In the genomic region with DNA sequence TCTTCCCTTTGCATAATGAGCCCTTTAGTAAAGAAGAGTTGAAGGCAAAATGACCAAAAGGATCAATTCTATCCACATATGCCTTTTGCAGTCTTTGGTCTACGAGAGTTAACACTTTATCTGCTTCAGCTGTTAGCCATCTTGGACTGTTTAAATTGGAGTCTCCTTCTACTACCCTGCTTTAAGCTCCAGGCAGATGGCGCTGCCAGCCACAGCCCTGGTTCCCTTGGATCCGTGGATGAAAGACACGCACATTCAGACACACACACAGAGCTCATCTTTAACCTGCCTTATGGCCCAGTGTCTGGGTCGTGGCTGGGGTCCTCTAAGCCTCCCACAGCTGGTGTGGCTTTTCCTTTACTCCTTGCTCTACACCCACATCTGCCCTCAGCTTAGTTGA, we compare ENCODE assay signal across 10 mouse cellular contexts. TPM values are rescaled to one million over a fixed set of nuclear protein-coding genes. Genes with fewer than 3 reads are reported as not detected.
DNase-seq lines count a peak whose midpoint lies in the region; ATAC-seq and TF ChIP-seq lines count a peak whose summit lies in the region.
"Had no signal": no experiment of that assay in that cellular context is flagged by ENCODE, and none has a peak within 500 bp of the region (broad histone marks: within the 10 kb centered on the region; RNA-seq: fewer than 3 reads in every experiment).

No protein-coding gene starts in this region.

- peak; percentile 11 for TF ChIP-seq CTCF in C2C12 (IDR thresholded peaks at IDR 0.05; ENCODE audit: control insufficient read depth, insufficient read depth, insufficient read length)
- peak; percentile 26; the same call in 1 of the 2 replicates for TF ChIP-seq CTCF in embryonic fibroblast, embryonic 13.5 days (IDR thresholded peaks at IDR 0.05; ENCODE audit: borderline replicate concordance, insufficient read depth, low read length)

- no peak for TF ChIP-seq POLR2A in limb, embryonic 14.5 days (IDR thresholded peaks at IDR 0.05; ENCODE audit: borderline replicate concordance, extremely low read depth, insufficient read depth, insufficient read length)
- no peak for TF ChIP-seq POLR2A in embryonic fibroblast, embryonic 13.5 days (IDR thresholded peaks at IDR 0.05; ENCODE audit: low read depth, low read length)

- WGBS in forebrain, embryonic 14.5 days, result 22% methylated on average over 5 of the region's 5 CpGs
- WGBS in forebrain, embryonic 12.5 days, result 27% methylated on average over 5 of the region's 5 CpGs
- WGBS in limb, embryonic 14.5 days, result 11% methylated on average over 5 of the region's 5 CpGs
- 28% methylated on average over 5 of the region's 5 CpGs for WGBS in limb, embryonic 10.5 days

- H3K9ac ChIP-seq in forebrain, embryonic 14.5 days (ENCODE audit: low read length), result no peak overlapping the region
- H3K9ac ChIP-seq in forebrain, embryonic 12.5 days, result no peak overlapping the region
- H3K9ac ChIP-seq in limb, embryonic 14.5 days (ENCODE audit: low read depth, low read length, severe bottlenecking), result no peak overlapping the region

- H3K4me1 ChIP-seq in forebrain, embryonic 14.5 days (ENCODE audit: control insufficient read depth, insufficient read depth, low read length), result no peaks in the 10 kb centered on the region
- H3K4me1 ChIP-seq in forebrain, embryonic 12.5 days, result no peaks in the 10 kb centered on the region
- no peaks in the 10 kb centered on the region for H3K4me1 ChIP-seq in limb, embryonic 14.5 days (ENCODE audit: control insufficient read depth, insufficient read depth, low read length)
- no peaks in the 10 kb centered on the region for H3K4me1 ChIP-seq in limb, embryonic 10.5 days
- no peaks in the 10 kb centered on the region for H3K4me1 ChIP-seq in embryonic fibroblast, embryonic 13.5 days (ENCODE audit: control insufficient read depth, insufficient read depth, low read length)

- H3ac ChIP-seq in C2C12 (ENCODE audit: control insufficient read depth, insufficient read length, low read depth), result no peak overlapping the region

- H3K79me3 ChIP-seq in C2C12 (ENCODE audit: low read depth), result no peaks in the 10 kb centered on the region

- H3K36me3 ChIP-seq in forebrain, embryonic 14.5 days (ENCODE audit: control insufficient read depth, insufficient read depth, low read length), result peaks cover 25% of the 10 kb centered on the region
- H3K36me3 ChIP-seq in forebrain, embryonic 12.5 days (replicated peaks), result peaks cover 31% of the 10 kb centered on the region
- H3K36me3 ChIP-seq in limb, embryonic 14.5 days (ENCODE audit: control insufficient read depth, insufficient read depth, low read length), result peaks cover 30% of the 10 kb centered on the region
- peaks cover 36% of the 10 kb centered on the region for H3K36me3 ChIP-seq in limb, embryonic 10.5 days
- H3K36me3 ChIP-seq in C2C12 (ENCODE audit: control insufficient read depth, insufficient read depth), result no peaks in the 10 kb centered on the region

- H3K27me3 ChIP-seq in forebrain, embryonic 14.5 days (replicated peaks; ENCODE audit: control insufficient read depth, insufficient read depth, low read length), result no peaks in the 10 kb centered on the region
- no peaks in the 10 kb centered on the region for H3K27me3 ChIP-seq in forebrain, embryonic 12.5 days
- H3K27me3 ChIP-seq in limb, embryonic 14.5 days (ENCODE audit: control insufficient read depth, insufficient read depth, low read length), result no peaks in the 10 kb centered on the region
- H3K27me3 ChIP-seq in limb, embryonic 10.5 days (ENCODE audit: low read depth, poor library complexity, severe bottlenecking), result no peaks in the 10 kb centered on the region
- no peaks in the 10 kb centered on the region for H3K27me3 ChIP-seq in C2C12 (ENCODE audit: control insufficient read depth, insufficient read depth, insufficient read length)

- no peaks in the 10 kb centered on the region for H3K9me3 ChIP-seq in forebrain, embryonic 14.5 days (replicated peaks; ENCODE audit: control insufficient read depth, low read length)
- H3K9me3 ChIP-seq in forebrain, embryonic 12.5 days, result no peaks in the 10 kb centered on the region
- no peaks in the 10 kb centered on the region for H3K9me3 ChIP-seq in limb, embryonic 14.5 days (ENCODE audit: control insufficient read depth, low read length)
- H3K9me3 ChIP-seq in limb, embryonic 10.5 days (replicated peaks), result no peaks in the 10 kb centered on the region

- H3K4me2 ChIP-seq in forebrain, embryonic 14.5 days (ENCODE audit: low read length), result no peak overlapping the region
- no peak overlapping the region for H3K4me2 ChIP-seq in forebrain, embryonic 12.5 days
- no peak overlapping the region for H3K4me2 ChIP-seq in limb, embryonic 14.5 days (replicated peaks; ENCODE audit: low read depth, low read length, severe bottlenecking)
- H3K4me2 ChIP-seq: heart, embryonic 11.5 days had no signal

- DNase-seq in forebrain, embryonic 14.5 days (ENCODE audit: low spot score), result peak; percentile 39
- peak; percentile 28 for DNase-seq in limb, embryonic 14.5 days (ENCODE audit: low spot score)
- DNase-seq in limb, embryonic 10.5 days (ENCODE audit: low spot score), result no peak
- DNase-seq in testis, postnatal 10 days (ENCODE audit: low spot score), result no peak
- DNase-seq: cerebellum, postnatal 25 days had no signal

- no peak overlapping the region for H3K27ac ChIP-seq in forebrain, embryonic 14.5 days (ENCODE audit: low read depth, low read length)
- no peak overlapping the region for H3K27ac ChIP-seq in forebrain, embryonic 12.5 days
- H3K27ac ChIP-seq in limb, embryonic 14.5 days (replicated peaks; ENCODE audit: low read depth, low read length), result no peak overlapping the region
- no peak overlapping the region for H3K27ac ChIP-seq in limb, embryonic 10.5 days
- H3K27ac ChIP-seq in embryonic fibroblast, embryonic 13.5 days (ENCODE audit: insufficient read depth, low read length), result no peak overlapping the region

- no peak overlapping the region for H3K4me3 ChIP-seq in forebrain, embryonic 14.5 days (ENCODE audit: low read depth, low read length)
- no peak overlapping the region for H3K4me3 ChIP-seq in forebrain, embryonic 12.5 days (replicated peaks)
- H3K4me3 ChIP-seq in limb, embryonic 14.5 days (replicated peaks; ENCODE audit: low read length), result no peak overlapping the region
- no peak overlapping the region for H3K4me3 ChIP-seq in limb, embryonic 10.5 days
- H3K4me3 ChIP-seq in C2C12 (ENCODE audit: insufficient read depth, poor library complexity, severe bottlenecking), result no peak overlapping the region
- H3K4me3 ChIP-seq in embryonic fibroblast, embryonic 13.5 days (ENCODE audit: insufficient read depth, low read length), result no peak overlapping the region

- ATAC-seq in forebrain, embryonic 14.5 days, result no peak
- ATAC-seq in forebrain, embryonic 12.5 days (ENCODE audit: low FRiP score), result no peak
- ATAC-seq in limb, embryonic 14.5 days (ENCODE audit: low FRiP score, low read depth), result no peak
- ATAC-seq in CD4-positive, CD25-positive, alpha-beta regulatory T cell, adult 4 months, result no peak

- no peaks in the 10 kb centered on the region for H3K79me2 ChIP-seq in C2C12 (ENCODE audit: control insufficient read depth, insufficient read depth)

TF ChIP-seq in C2C12, 6 proteins besides CTCF, POLR2A, EP300 and RAD21:
- TF ChIP-seq MYOG (IDR thresholded peaks at IDR 0.05; ENCODE audit: control insufficient read depth, extremely low read depth, insufficient read length), result no peak
- TF ChIP-seq MAX (IDR thresholded peaks at IDR 0.05), result no peak
- TF ChIP-seq MYOD1 (IDR thresholded peaks at IDR 0.05; ENCODE audit: control insufficient read depth, insufficient read length, low read depth), result no peak
- no peak for TF ChIP-seq USF1 (IDR thresholded peaks at IDR 0.05; ENCODE audit: low read depth)
- TF ChIP-seq CEBPB (IDR thresholded peaks at IDR 0.05; ENCODE audit: low read depth), result no peak
- TF ChIP-seq FOSL1 (IDR thresholded peaks at IDR 0.05; ENCODE audit: insufficient read depth, low read length, poor library complexity, severe bottlenecking), result no peak
TF ChIP-seq in C2C12: peak in this region for 0.

RNA-seq across cellular contexts. Expression of gene Zfp213, which starts 7.0 kb away (rescaled TPM):
- 17.6 and 20.9 TPM in 2 replicates for polyA plus RNA-seq in forebrain, embryonic 14.5 days (2014; fragmentation: Nextera tagmentation; extraction: Ambion mirVana)
- 22.7 and 23.7 TPM in 2 replicates for polyA plus RNA-seq in forebrain, embryonic 12.5 days (2016; fragmentation: Nextera tagmentation; extraction: Ambion mirVana)
- 16.3 and 21.1 TPM in 2 replicates for polyA plus RNA-seq in limb, embryonic 14.5 days (2012; rRNA removed)
- polyA plus RNA-seq in limb, embryonic 14.5 days (2014; fragmentation: Nextera tagmentation; extraction: Ambion mirVana), result 17.4 and 18.1 TPM in 2 replicates
- polyA plus RNA-seq in limb, embryonic 10.5 days (2016; fragmentation: Nextera tagmentation; extraction: Ambion mirVana), result 31.3 and 31.9 TPM in 2 replicates
- 13.0 TPM for polyA plus RNA-seq in C2C12 (2012; fragmentation: generic; extraction: Trizol)
- 6.5 TPM in 2 replicates for polyA plus RNA-seq in embryonic fibroblast, embryonic 13.5 days (2011; ENCODE audit: insufficient read length, low read depth, missing spikeins)
- 1 to 10 TPM; 3.4 to 4.3 TPM for polyA plus RNA-seq in CD4-positive, CD25-positive, alpha-beta regulatory T cell, adult 4 months (2017; shearing (Covaris generic))

RNA-seq across cellular contexts. Expression of gene Zfp13, which starts 28.2 kb away (rescaled TPM):
- 24.1 and 26.0 TPM in 2 replicates for polyA plus RNA-seq in forebrain, embryonic 14.5 days (2014; fragmentation: Nextera tagmentation; extraction: Ambion mirVana)
- 22.1 and 22.6 TPM in 2 replicates for polyA plus RNA-seq in forebrain, embryonic 12.5 days (2016; fragmentation: Nextera tagmentation; extraction: Ambion mirVana)
- 27.6 and 33.8 TPM in 2 replicates for polyA plus RNA-seq in limb, embryonic 14.5 days (2012; rRNA removed)
- polyA plus RNA-seq in limb, embryonic 14.5 days (2014; fragmentation: Nextera tagmentation; extraction: Ambion mirVana), result 16.2 and 16.3 TPM in 2 replicates
- 22.0 and 25.4 TPM in 2 replicates for polyA plus RNA-seq in limb, embryonic 10.5 days (2016; fragmentation: Nextera tagmentation; extraction: Ambion mirVana)
- polyA plus RNA-seq in C2C12 (2012; fragmentation: generic; extraction: Trizol), result 5.2 TPM
- polyA plus RNA-seq in embryonic fibroblast, embryonic 13.5 days (2011; ENCODE audit: insufficient read length, low read depth, missing spikeins), result 5.3 and 8.1 TPM in 2 replicates
- under 1 TPM in 1 of 2 experiments, not detected in 1; 0.38 TPM for polyA plus RNA-seq in CD4-positive, CD25-positive, alpha-beta regulatory T cell, adult 4 months (2017; shearing (Covaris generic))

RNA-seq across cellular contexts. Expression of gene Zscan10, which starts 29.6 kb away (rescaled TPM):
- polyA plus RNA-seq in forebrain, embryonic 14.5 days (2014; fragmentation: Nextera tagmentation; extraction: Ambion mirVana), result not detected in 2 replicates
- polyA plus RNA-seq in forebrain, embryonic 12.5 days (2016; fragmentation: Nextera tagmentation; extraction: Ambion mirVana), result 0.17 TPM in 1 of 2 replicates, not detected in the other
- polyA plus RNA-seq in limb, embryonic 14.5 days (2012; rRNA removed), result 0.63 and 1.00 TPM in 2 replicates
- polyA plus RNA-seq in limb, embryonic 14.5 days (2014; fragmentation: Nextera tagmentation; extraction: Ambion mirVana), result 0.33 TPM in 1 of 2 replicates, not detected in the other
- polyA plus RNA-seq in limb, embryonic 10.5 days (2016; fragmentation: Nextera tagmentation; extraction: Ambion mirVana), result 0.35 and 0.38 TPM in 2 replicates
- 0.09 TPM for polyA plus RNA-seq in C2C12 (2012; fragmentation: generic; extraction: Trizol)
- polyA plus RNA-seq in embryonic fibroblast, embryonic 13.5 days (2011; ENCODE audit: insufficient read length, low read depth, missing spikeins), result not detected in 2 replicates
- 1 to 10 TPM; 2.2 to 2.9 TPM for polyA plus RNA-seq in CD4-positive, CD25-positive, alpha-beta regulatory T cell, adult 4 months (2017; shearing (Covaris generic))
- polyA plus RNA-seq: heart, embryonic 11.5 days had no signal

Comparison
In these comparisons a context has a peak if more than half of its experiments do, and no peak if none do; other contexts are left out.
1. DNase-seq: peak in forebrain, embryonic 14.5 days (single experiment) and limb, embryonic 14.5 days (single experiment); none in limb, embryonic 10.5 days (single experiment) and testis, postnatal 10 days (single experiment).